Comparison of ENCODE assay signal across 25 mouse cellular contexts in genomic region chr5:52354441-52354840, GRCm38 (mm10). TPM values are rescaled to one million over a fixed set of nuclear protein-coding genes. Genes with fewer than 3 reads are reported as not detected.
A peak's percentile ranks its signal among the peaks of the same experiment; 100 is the strongest.
DNase-seq lines count a peak whose midpoint lies in the region; ATAC-seq and TF ChIP-seq lines count a peak whose summit lies in the region.
"Had no signal": no experiment of that assay in that cellular context is flagged by ENCODE, and none has a peak within 500 bp of the region (broad histone marks: within the 10 kb centered on the region; RNA-seq: fewer than 3 reads in every experiment).

No protein-coding gene starts in this region.

- H3K27me3 ChIP-seq in liver, embryonic 16.5 days (ENCODE audit: control insufficient read depth, insufficient read depth, low read depth, low read length) = no peaks in the 10 kb centered on the region
- H3K27me3 ChIP-seq in liver, embryonic 11.5 days (replicated peaks; ENCODE audit: control insufficient read depth, insufficient read depth, low read length) = no peaks in the 10 kb centered on the region
- no peaks in the 10 kb centered on the region for H3K27me3 ChIP-seq in lung, embryonic 15.5 days
- no peaks in the 10 kb centered on the region for H3K27me3 ChIP-seq in hindbrain, postnatal 0 days (ENCODE audit: insufficient read depth, low read length)
- H3K27me3 ChIP-seq: embryonic facial prominence, embryonic 13.5 days; forebrain, embryonic 12.5 days; liver, embryonic 13.5 days; Patski had no signal

- H3K4me2 ChIP-seq in liver, embryonic 16.5 days (ENCODE audit: low read depth, low read length) = no peak overlapping the region
- no peak overlapping the region for H3K4me2 ChIP-seq in liver, embryonic 11.5 days
- no peak overlapping the region for H3K4me2 ChIP-seq in lung, embryonic 15.5 days
- no peak overlapping the region for H3K4me2 ChIP-seq in hindbrain, postnatal 0 days (ENCODE audit: low read depth, low read length)
- H3K4me2 ChIP-seq: embryonic facial prominence, embryonic 13.5 days; forebrain, embryonic 12.5 days; hindbrain, embryonic 14.5 days; limb, embryonic 12.5 days; liver, embryonic 13.5 days had no signal

- H3K4me3 ChIP-seq in liver, embryonic 16.5 days (ENCODE audit: low read depth, low read length) = no peak overlapping the region
- no peak overlapping the region for H3K4me3 ChIP-seq in liver, embryonic 11.5 days (ENCODE audit: low read depth, low read length)
- H3K4me3 ChIP-seq in lung, embryonic 15.5 days = no peak overlapping the region
- H3K4me3 ChIP-seq in hindbrain, postnatal 0 days (ENCODE audit: low read length) = no peak overlapping the region
- H3K4me3 ChIP-seq: embryonic facial prominence, embryonic 13.5 days; erythroblast, embryonic 14.5 days; forebrain, embryonic 12.5 days; limb, embryonic 12.5 days; liver, embryonic 13.5 days; midbrain, embryonic 10.5 days had no signal

- no peak overlapping the region for H3K27ac ChIP-seq in liver, embryonic 16.5 days (ENCODE audit: low read length)
- no peak overlapping the region for H3K27ac ChIP-seq in liver, embryonic 11.5 days (ENCODE audit: low read depth, low read length)
- no peak overlapping the region for H3K27ac ChIP-seq in lung, embryonic 15.5 days
- H3K27ac ChIP-seq in hindbrain, postnatal 0 days = no peak overlapping the region
- H3K27ac ChIP-seq: embryonic facial prominence, embryonic 13.5 days; forebrain, embryonic 12.5 days; hindbrain, embryonic 14.5 days; limb, embryonic 12.5 days; liver, embryonic 13.5 days; midbrain, embryonic 10.5 days; stomach, postnatal 0 days had no signal

- no peak for ATAC-seq in cerebellum, adult (ENCODE audit: insufficient number of reproducible peaks, low FRiP score, low TSS enrichment)
- ATAC-seq in liver, embryonic 16.5 days (ENCODE audit: low read depth) = peak; percentile 53; the same call in 1 of the 2 replicates
- ATAC-seq in liver, embryonic 11.5 days (replicated peaks; ENCODE audit: low FRiP score) = no peak
- ATAC-seq in lung, embryonic 15.5 days (ENCODE audit: borderline replicate concordance, extremely low read depth, low FRiP score, low TSS enrichment) = peak; percentile 36; the same call in 1 of the 2 replicates
- no peak for ATAC-seq in hindbrain, postnatal 0 days
- ATAC-seq: Patski had no signal

- peak; percentile 78 to 79 for DNase-seq in cerebellum, postnatal 10 days
- DNase-seq in liver, embryonic 11.5 days (ENCODE audit: low spot score) = no peak
- peak; percentile 43 for DNase-seq in lung, postnatal 36 days
- no peak for DNase-seq in hindbrain, postnatal 0 days (ENCODE audit: low spot score)
- DNase-seq: adrenal gland, adult 8-10 months; embryo, embryonic 11 days; gastrocnemius, postnatal 36 days; heart, postnatal 36 days; kidney, adult 8-10 months; kidney, postnatal 10 days; liver, embryonic 13.5 days; thymus, adult 2 months had no signal

- H3K9ac ChIP-seq in liver, embryonic 16.5 days (ENCODE audit: low read depth, low read length) = no peak overlapping the region
- H3K9ac ChIP-seq in liver, embryonic 11.5 days (ENCODE audit: low read depth, low read length) = no peak overlapping the region
- H3K9ac ChIP-seq in lung, embryonic 15.5 days = no peak overlapping the region
- H3K9ac ChIP-seq in hindbrain, postnatal 0 days (replicated peaks; ENCODE audit: low read length) = no peak overlapping the region
- H3K9ac ChIP-seq: embryonic facial prominence, embryonic 13.5 days; forebrain, embryonic 12.5 days; hindbrain, embryonic 14.5 days; limb, embryonic 12.5 days; liver, embryonic 13.5 days had no signal

- H3K36me3 ChIP-seq in liver, embryonic 16.5 days (ENCODE audit: control insufficient read depth, insufficient read depth) = no peaks in the 10 kb centered on the region
- no peaks in the 10 kb centered on the region for H3K36me3 ChIP-seq in liver, embryonic 11.5 days (ENCODE audit: control insufficient read depth, insufficient read depth, low read length)
- no peaks in the 10 kb centered on the region for H3K36me3 ChIP-seq in lung, embryonic 15.5 days
- H3K36me3 ChIP-seq in hindbrain, postnatal 0 days (ENCODE audit: insufficient read depth, low read length) = no peaks in the 10 kb centered on the region
- H3K36me3 ChIP-seq: embryonic facial prominence, embryonic 13.5 days; forebrain, embryonic 12.5 days; limb, embryonic 12.5 days; liver, embryonic 13.5 days; midbrain, embryonic 10.5 days had no signal

- WGBS in liver, embryonic 16.5 days (ENCODE audit: insufficient replicate concordance) = 49% methylated on average over 4 of the region's 4 CpGs
- 80% methylated on average over 4 of the region's 4 CpGs for WGBS in liver, embryonic 11.5 days
- 32% methylated on average over 4 of the region's 4 CpGs for WGBS in lung, embryonic 15.5 days
- WGBS in hindbrain, postnatal 0 days = 58% methylated on average over 4 of the region's 4 CpGs

- H3K9me3 ChIP-seq in liver, embryonic 16.5 days (replicated peaks; ENCODE audit: control insufficient read depth, low read length) = no peaks in the 10 kb centered on the region
- H3K9me3 ChIP-seq in liver, embryonic 11.5 days (ENCODE audit: control insufficient read depth, low read length) = no peaks in the 10 kb centered on the region
- no peaks in the 10 kb centered on the region for H3K9me3 ChIP-seq in lung, embryonic 15.5 days
- H3K9me3 ChIP-seq in hindbrain, postnatal 0 days (ENCODE audit: low read length) = no peaks in the 10 kb centered on the region
- H3K9me3 ChIP-seq: embryonic facial prominence, embryonic 13.5 days; forebrain, embryonic 12.5 days; limb, embryonic 12.5 days; liver, embryonic 13.5 days; midbrain, embryonic 10.5 days had no signal

- no peaks in the 10 kb centered on the region for H3K4me1 ChIP-seq in liver, embryonic 16.5 days (ENCODE audit: control insufficient read depth, low read depth, low read length)
- no peaks in the 10 kb centered on the region; the same call in 1 of the 2 replicates for H3K4me1 ChIP-seq in liver, embryonic 11.5 days (replicated peaks; ENCODE audit: control insufficient read depth, insufficient read depth, low read length)
- no peaks in the 10 kb centered on the region; the same call in 1 of the 2 replicates for H3K4me1 ChIP-seq in lung, embryonic 15.5 days
- no peaks in the 10 kb centered on the region for H3K4me1 ChIP-seq in hindbrain, postnatal 0 days (ENCODE audit: insufficient read depth, low read length)
- H3K4me1 ChIP-seq: forebrain, embryonic 12.5 days; liver, embryonic 13.5 days; midbrain, embryonic 10.5 days had no signal

- TF ChIP-seq CTCF in hindbrain, postnatal 0 days (IDR thresholded peaks at IDR 0.05; ENCODE audit: low read depth) = no peak

RNA-seq across cellular contexts. Expression of gene Sod3, which starts 9.2 kb away (rescaled TPM):
- polyA plus RNA-seq in liver, embryonic 16.5 days (2015; fragmentation: Nextera tagmentation; extraction: Ambion mirVana) = 7.3 and 9.2 TPM in 2 replicates
- polyA plus RNA-seq in liver, embryonic 11.5 days (2014; fragmentation: Nextera tagmentation; extraction: Ambion mirVana) = 2.4 and 2.9 TPM in 2 replicates
- polyA plus RNA-seq in lung, embryonic 15.5 days (2015; fragmentation: Nextera tagmentation; extraction: Ambion mirVana) = 0.52 and 0.67 TPM in 2 replicates
- total RNA-seq in hindbrain, postnatal 0 days (2014; rRNA removed) = 3.6 and 4.8 TPM in 2 replicates
- polyA plus RNA-seq in hindbrain, postnatal 0 days (2015; fragmentation: Nextera tagmentation; extraction: Ambion mirVana) = 6.5 and 6.6 TPM in 2 replicates
- total RNA-seq: ES-E14; neutrophil, adult 5-6 weeks had no signal
- polyA plus RNA-seq: limb, embryonic 12.5 days had no signal

Comparison
In these comparisons a context has a peak if more than half of its experiments do, and no peak if none do; other contexts are left out.
1. ATAC-seq: peak in liver, embryonic 16.5 days (single experiment) and lung, embryonic 15.5 days (single experiment); none in cerebellum, adult (single experiment), liver, embryonic 11.5 days (single experiment) and hindbrain, postnatal 0 days (single experiment).
2. DNase-seq: peak in cerebellum, postnatal 10 days (2 of 2) and lung, postnatal 36 days (single experiment); none in liver, embryonic 11.5 days (single experiment) and hindbrain, postnatal 0 days (single experiment).